Mouse (Mus musculus) heart, embryonic 10.5 days (tissue): ENCODE results near the gene Gsg1l. TPM values are rescaled to one million over a fixed set of nuclear protein-coding genes. Genes with fewer than 3 reads are reported as not detected.

Experiments used
- DNase-seq: peaks from one replicate; pipeline ENCODE4 v3.0.0-alpha.2; 2017; ENCODE audit warnings: low spot score
- H3K27ac ChIP-seq: fragments of 300-500 bp; sonication (generic); 2 replicates; pipeline ENCODE4 v1.5.1; 2016; ENCODE audit warnings: mild to moderate bottlenecking
- H3K27me3 ChIP-seq: fragments of 300-500 bp; sonication (generic); 2 replicates; pipeline ENCODE4 v1.6.1; 2016; ENCODE audit warnings: mild to moderate bottlenecking; ENCODE audit not compliant: poor library complexity, insufficient read depth, severe bottlenecking
- H3K36me3 ChIP-seq: fragments of 300-500 bp; sonication (generic); 2 replicates; pipeline ENCODE4 v1.6.1; 2016; ENCODE audit warnings: mild to moderate bottlenecking, moderate library complexity
- H3K4me1 ChIP-seq: fragments of 300-500 bp; sonication (generic); 2 replicates; pipeline ENCODE4 v1.6.1; 2016; ENCODE audit warnings: mild to moderate bottlenecking
- H3K4me3 ChIP-seq: fragments of 300-500 bp; sonication (generic); 2 replicates; pipeline ENCODE4 v1.5.1; 2016; ENCODE audit warnings: mild to moderate bottlenecking, moderate library complexity
- H3K9me3 ChIP-seq: fragments of 300-500 bp; sonication (generic); 2 replicates; pipeline ENCODE4 v1.6.1; 2016; ENCODE audit warnings: mild to moderate bottlenecking, moderate library complexity
- WGBS: fragments of 180-500 bp; shearing (Covaris S2); methylation state at CpG from one replicate; pipeline ENCODE4 v1.1.7; 2016; 5-methylcytosine and 5-hydroxymethylcytosine counted together
- polyA plus RNA-seq: library from polyadenylated mRNA; unstranded; fragments of >200 nt; fragmentation: Nextera tagmentation; extraction: Ambion mirVana; gene quantifications from 2 replicates; pipeline ENCODE4 v1.2.1, GENCODE M21; 2016

Gsg1l gene
- polyA plus RNA-seq, 1 experiment from 2014 or later = 3.1 TPM

GRCm38 (mm10) chr7:125846866-125847527 lies 235.2 kb downstream of the Gsg1l start:
- H3K4me1 ChIP-seq = peaks cover 29% of the 10 kb centered on the region
- H3K9me3 ChIP-seq = no peaks in the 10 kb centered on the region
- H3K27ac ChIP-seq = no peak overlapping the region
- no peak for DNase-seq
- WGBS = 55% methylated on average over 8 of the region's 8 CpGs
- H3K27me3 ChIP-seq = no peaks in the 10 kb centered on the region
- no peak overlapping the region for H3K4me3 ChIP-seq
- H3K36me3 ChIP-seq = peaks cover 44% of the 10 kb centered on the region

- 48% methylated on average over 1 of the region's 1 CpGs for WGBS
- no peaks in the 10 kb centered on the region for H3K27me3 ChIP-seq
- DNase-seq = no peak
- H3K27ac ChIP-seq = no peak overlapping the region
- no peaks in the 10 kb centered on the region for H3K9me3 ChIP-seq
- H3K36me3 ChIP-seq = peaks cover 33% of the 10 kb centered on the region
- H3K4me1 ChIP-seq = peaks cover 36% of the 10 kb centered on the region
- H3K4me3 ChIP-seq = no peak overlapping the region
Measured at GRCm38 (mm10) chr7:125845611-125846010, 236.6 kb downstream of the Gsg1l start.

DNA sequence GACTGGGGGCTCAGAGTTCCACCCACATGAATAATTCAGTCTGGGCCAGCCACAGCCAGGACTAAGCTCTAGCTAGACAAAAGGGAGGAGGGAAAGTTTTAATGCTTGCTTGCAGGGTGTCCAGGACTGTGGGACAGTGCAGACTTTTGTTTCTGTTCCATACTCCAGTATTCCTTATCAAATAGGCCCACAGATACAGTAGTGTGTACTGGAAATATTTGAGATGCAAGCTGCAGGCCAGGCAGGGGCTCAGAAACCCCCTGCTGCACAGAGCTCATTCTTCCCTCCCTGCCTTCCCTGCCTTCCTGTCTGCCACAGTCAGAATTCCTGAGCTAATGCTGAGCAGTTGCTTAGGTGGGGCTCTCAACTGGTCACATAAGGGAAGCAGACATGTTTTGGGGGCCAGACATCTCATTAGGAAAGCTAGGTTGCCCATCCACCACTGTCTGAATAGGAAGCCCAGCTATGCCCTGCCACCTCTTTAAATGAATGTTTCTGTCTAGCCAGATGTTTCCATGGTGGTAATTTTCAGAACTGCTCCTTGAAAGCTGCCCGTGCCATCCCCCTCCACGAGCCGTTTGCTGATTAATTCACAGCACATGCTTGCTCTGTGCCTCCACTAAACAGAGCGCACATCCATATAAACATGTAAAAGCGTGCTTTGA lies 244.0 kb downstream of the Gsg1l start:
- DNase-seq = no peak
- no peaks in the 10 kb centered on the region for H3K9me3 ChIP-seq

GRCm38 (mm10) chr7:125833471-125833870 lies 248.7 kb downstream of the Gsg1l start:
- 94% methylated on average over 2 of the region's 2 CpGs for WGBS
- Histone ChIP-seq H3K4me1 (peaks cover 53% of the 10 kb centered on the region), H3K27me3 (no peaks in the 10 kb centered on the region)

More for the DNA sequence above, 244.0 kb downstream of the Gsg1l start:
- Histone ChIP-seq H3K27ac (peak overlapping the region; percentile 37), H3K4me3 (no peak overlapping the region), H3K27me3 (no peaks in the 10 kb centered on the region), H3K4me1 (peaks cover 40% of the 10 kb centered on the region), H3K36me3 (peaks cover 15% of the 10 kb centered on the region; the same call in 1 of the 2 replicates)
- 72% methylated on average over 5 of the region's 5 CpGs for WGBS

DNA sequence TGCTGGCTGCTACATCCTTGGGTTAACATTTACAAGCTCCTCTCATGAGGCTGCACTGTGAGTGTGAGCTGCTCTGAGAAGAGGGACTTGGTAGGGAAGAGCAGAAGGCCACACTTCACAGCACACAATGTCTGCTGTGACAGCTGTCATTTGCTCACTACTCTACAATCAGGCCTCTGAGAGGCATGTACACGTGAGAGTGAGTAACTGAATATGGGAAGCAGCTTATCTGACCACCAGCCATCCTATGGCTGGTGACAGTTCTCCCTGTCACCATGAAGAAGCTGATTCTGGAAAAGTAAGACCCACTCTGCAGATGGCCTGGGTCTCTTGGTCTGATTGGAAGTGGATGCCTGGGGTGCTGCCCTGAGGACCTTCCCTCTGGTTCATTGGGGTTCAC lies 249.4 kb downstream of the Gsg1l start:
- Histone ChIP-seq H3K9me3 (no peaks in the 10 kb centered on the region), H3K27ac (peak overlapping the region; percentile 38; the same call in 1 of the 2 replicates), H3K36me3 (peaks cover 9% of the 10 kb centered on the region; the same call in 1 of the 2 replicates), H3K4me3 (no peak overlapping the region), H3K27me3 (no peaks in the 10 kb centered on the region), H3K4me1 (peaks cover 51% of the 10 kb centered on the region)
- whole genome bisulfite sequencing = 21% methylated on average over 1 of the region's 1 CpGs
- DNase-seq = no peak

More at GRCm38 (mm10) chr7:125833471-125833870, 248.7 kb downstream of the Gsg1l start:
- no peak for DNase-seq
- no peaks in the 10 kb centered on the region for H3K9me3 ChIP-seq
- H3K36me3 ChIP-seq = peaks cover 9% of the 10 kb centered on the region; the same call in 1 of the 2 replicates
- peak overlapping the region; percentile 38; the same call in 1 of the 2 replicates for H3K27ac ChIP-seq
- H3K4me3 ChIP-seq = no peak overlapping the region

GRCm38 (mm10) chr7:125829121-125829666 lies 253.0 kb downstream of the Gsg1l start:
- Histone ChIP-seq H3K9me3 (no peaks in the 10 kb centered on the region), H3K27ac (peak overlapping the region; percentile 79), H3K4me1 (peaks cover 71% of the 10 kb centered on the region), H3K36me3 (0 out of 2 replicates have a peak, but pooled peaks cover 2% of the 10 kb centered on the region), H3K27me3 (no peaks in the 10 kb centered on the region), H3K4me3 (peak overlapping the region; percentile 25)
- no peak for DNase-seq
- WGBS = 14% methylated on average over 3 of the region's 3 CpGs

- WGBS = 66% methylated on average over 5 of the region's 5 CpGs
- Histone ChIP-seq H3K4me1 (peaks cover 71% of the 10 kb centered on the region), H3K9me3 (no peaks in the 10 kb centered on the region), H3K36me3 (0 out of 2 replicates have a peak, but pooled peaks cover 2% of the 10 kb centered on the region), H3K4me3 (no peak overlapping the region), H3K27ac (peak overlapping the region; percentile 79), H3K27me3 (no peaks in the 10 kb centered on the region)
- no peak for DNase-seq
Measured at GRCm38 (mm10) chr7:125828561-125828960, 253.7 kb downstream of the Gsg1l start.

Other genes with a start within 250 kb of the Gsg1l start
- gene Xpo6, start 118.1 kb upstream of the Gsg1l start, polyA plus RNA-seq = 42.9 and 57.5 TPM in 2 replicates
- gene Sbk1, start 190.2 kb upstream of the Gsg1l start, polyA plus RNA-seq = 16.3 and 33.5 TPM in 2 replicates